11 mouse cellular contexts compared by ENCODE assay signal in the genomic region with DNA sequence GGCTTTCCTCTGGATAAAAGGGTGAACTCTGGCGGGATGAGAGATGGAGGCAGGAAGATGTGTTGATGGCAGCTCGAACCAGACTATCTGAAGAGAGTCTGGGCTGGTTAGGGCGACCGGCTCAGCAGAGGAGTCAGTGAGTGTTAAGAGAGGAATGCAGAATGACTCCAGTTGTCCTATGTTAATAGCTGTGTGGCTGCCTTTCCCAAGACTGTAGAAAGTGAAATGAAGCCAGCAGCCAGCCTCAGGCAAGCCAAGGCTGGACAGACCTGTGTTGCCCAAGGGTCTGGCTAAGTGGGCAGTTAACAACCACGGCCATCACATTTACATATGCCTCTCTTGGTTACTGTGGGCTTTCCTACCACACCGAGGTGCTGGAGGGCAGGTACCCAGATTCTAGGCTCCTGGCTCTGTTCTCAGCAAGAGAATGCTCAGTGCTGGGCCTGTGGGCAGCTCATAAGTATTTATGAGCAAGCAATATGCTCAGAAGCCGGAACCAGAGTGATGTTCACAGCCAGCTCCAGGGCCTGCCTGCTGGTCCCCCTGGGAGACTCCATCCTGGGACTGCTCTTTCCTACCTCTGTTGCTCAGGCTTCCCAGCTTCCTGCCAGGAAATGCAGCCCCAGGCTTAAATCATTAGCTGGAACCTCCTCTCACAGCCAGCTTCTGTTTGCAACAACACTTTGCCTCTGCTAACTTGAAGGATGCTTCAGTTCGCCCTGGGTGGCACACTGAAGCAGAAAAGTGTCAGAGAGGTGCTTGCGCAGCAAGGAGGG. TPM values are rescaled to one million over a fixed set of nuclear protein-coding genes. Genes with fewer than 3 reads are reported as not detected.
DNase-seq lines count a peak whose midpoint lies in the region; ATAC-seq lines count a peak whose summit lies in the region.
"Had no signal": no experiment of that assay in that cellular context is flagged by ENCODE, and none has a peak within 500 bp of the region (broad histone marks: within the 10 kb centered on the region; RNA-seq: fewer than 3 reads in every experiment).

No protein-coding gene starts in this region.

- peak; percentile 11 for DNase-seq in embryonic facial prominence, embryonic 14.5 days (ENCODE audit: low spot score)
- no peak for DNase-seq in embryonic facial prominence, embryonic 10.5 days (ENCODE audit: low spot score)
- DNase-seq in layer of hippocampus, adult 9-11 months: peak; percentile 27
- no peak for DNase-seq in layer of hippocampus, postnatal 36 days
- DNase-seq in thymus, postnatal 0 days (ENCODE audit: low spot score): no peak

- no peaks in the 10 kb centered on the region for H3K36me3 ChIP-seq in embryonic facial prominence, embryonic 14.5 days (ENCODE audit: control insufficient read depth, insufficient read depth, low read length)
- H3K36me3 ChIP-seq in embryonic facial prominence, embryonic 10.5 days (replicated peaks): no peaks in the 10 kb centered on the region
- H3K36me3 ChIP-seq in hindbrain, embryonic 12.5 days: no peaks in the 10 kb centered on the region
- H3K36me3 ChIP-seq in neural tube, embryonic 13.5 days: no peaks in the 10 kb centered on the region

- H3K4me1 ChIP-seq in embryonic facial prominence, embryonic 14.5 days (ENCODE audit: control insufficient read depth, insufficient read depth, low read length): no peaks in the 10 kb centered on the region
- H3K4me1 ChIP-seq in embryonic facial prominence, embryonic 10.5 days: peaks cover 33% of the 10 kb centered on the region
- H3K4me1 ChIP-seq in hindbrain, embryonic 12.5 days: peaks cover 24% of the 10 kb centered on the region
- peaks cover 34% of the 10 kb centered on the region for H3K4me1 ChIP-seq in neural tube, embryonic 13.5 days (replicated peaks)

- H3K27ac ChIP-seq in embryonic facial prominence, embryonic 14.5 days (replicated peaks; ENCODE audit: low read depth, low read length): no peak overlapping the region
- no peak overlapping the region for H3K27ac ChIP-seq in embryonic facial prominence, embryonic 10.5 days (replicated peaks)
- H3K27ac ChIP-seq in hindbrain, embryonic 12.5 days: peak overlapping the region; percentile 45
- H3K27ac ChIP-seq in neural tube, embryonic 13.5 days (replicated peaks): peak overlapping the region; percentile 78

- H3K9me3 ChIP-seq in embryonic facial prominence, embryonic 14.5 days (ENCODE audit: control insufficient read depth, low read length): no peaks in the 10 kb centered on the region
- no peaks in the 10 kb centered on the region for H3K9me3 ChIP-seq in embryonic facial prominence, embryonic 10.5 days
- H3K9me3 ChIP-seq in hindbrain, embryonic 12.5 days (replicated peaks): no peaks in the 10 kb centered on the region
- no peaks in the 10 kb centered on the region for H3K9me3 ChIP-seq in neural tube, embryonic 13.5 days

- 49% methylated on average over 9 of the region's 9 CpGs for WGBS in embryonic facial prominence, embryonic 14.5 days
- 53% methylated on average over 9 of the region's 9 CpGs for WGBS in embryonic facial prominence, embryonic 10.5 days
- 66% methylated on average over 9 of the region's 9 CpGs for WGBS in hindbrain, embryonic 12.5 days
- 52% methylated on average over 9 of the region's 9 CpGs for WGBS in neural tube, embryonic 13.5 days

- no peak overlapping the region for H3K4me3 ChIP-seq in embryonic facial prominence, embryonic 14.5 days (ENCODE audit: low read depth, low read length)
- no peak overlapping the region for H3K4me3 ChIP-seq in embryonic facial prominence, embryonic 10.5 days
- no peak overlapping the region for H3K4me3 ChIP-seq in hindbrain, embryonic 12.5 days
- no peak overlapping the region for H3K4me3 ChIP-seq in neural tube, embryonic 13.5 days

- no peak overlapping the region for H3K9ac ChIP-seq in embryonic facial prominence, embryonic 14.5 days (ENCODE audit: low read depth, low read length)
- H3K9ac ChIP-seq in hindbrain, embryonic 12.5 days: no peak overlapping the region
- no peak overlapping the region for H3K9ac ChIP-seq in neural tube, embryonic 13.5 days

- no peaks in the 10 kb centered on the region for H3K27me3 ChIP-seq in embryonic facial prominence, embryonic 14.5 days (replicated peaks; ENCODE audit: control insufficient read depth, insufficient read depth, low read length)
- H3K27me3 ChIP-seq in embryonic facial prominence, embryonic 10.5 days (replicated peaks; ENCODE audit: low read depth, poor library complexity, severe bottlenecking): no peaks in the 10 kb centered on the region
- H3K27me3 ChIP-seq in hindbrain, embryonic 12.5 days: no peaks in the 10 kb centered on the region
- no peaks in the 10 kb centered on the region for H3K27me3 ChIP-seq in neural tube, embryonic 13.5 days

- H3K4me2 ChIP-seq in embryonic facial prominence, embryonic 14.5 days (ENCODE audit: low read depth, low read length): no peak overlapping the region
- H3K4me2 ChIP-seq in hindbrain, embryonic 12.5 days (replicated peaks): no peak overlapping the region
- H3K4me2 ChIP-seq in neural tube, embryonic 13.5 days: no peak overlapping the region

- ATAC-seq in embryonic facial prominence, embryonic 14.5 days (ENCODE audit: low read depth): no peak
- ATAC-seq in hindbrain, embryonic 12.5 days (ENCODE audit: low FRiP score): peak; percentile 51
- peak; percentile 71 for ATAC-seq in neural tube, embryonic 13.5 days (ENCODE audit: low read depth)
- ATAC-seq in cerebellum, adult (ENCODE audit: insufficient number of reproducible peaks, low FRiP score, low TSS enrichment): no peak
- ATAC-seq: CD4-positive, CD25-positive, alpha-beta regulatory T cell, adult 4 months had no signal

RNA-seq across cellular contexts. Expression of a gene that starts 38.8 kb away (rescaled TPM):
- 0.53 TPM in 1 of 2 replicates, not detected in the other for polyA plus RNA-seq in embryonic facial prominence, embryonic 14.5 days (2014; fragmentation: Nextera tagmentation; extraction: Ambion mirVana)
- polyA plus RNA-seq in embryonic facial prominence, embryonic 10.5 days (2016; fragmentation: Nextera tagmentation; extraction: Ambion mirVana): 0.14 and 0.34 TPM in 2 replicates
- 1 to 10 TPM in 1 of 2 experiments, under 1 TPM in 1; 0.42 to 1.1 TPM for total RNA-seq in layer of hippocampus, postnatal 36 days (2021)
- polyA plus RNA-seq in hindbrain, embryonic 12.5 days (2016; fragmentation: Nextera tagmentation; extraction: Ambion mirVana): 0.09 and 0.51 TPM in 2 replicates
- 0.08 TPM in 1 of 2 replicates, not detected in the other for polyA plus RNA-seq in neural tube, embryonic 13.5 days (2015; fragmentation: Nextera tagmentation; extraction: Ambion mirVana)
- polyA plus RNA-seq in thymus, postnatal 0 days (2015; fragmentation: Nextera tagmentation; extraction: Ambion mirVana): 0.12 and 0.23 TPM in 2 replicates
- total RNA-seq: hematopoietic stem cell, adult 5-6 weeks had no signal
- polyA plus RNA-seq: CD4-positive, CD25-positive, alpha-beta regulatory T cell, adult 4 months; testis, adult 2 months had no signal

RNA-seq across cellular contexts. Expression of a gene that starts 49.3 kb away (rescaled TPM):
- 6.9 and 10.6 TPM in 2 replicates for polyA plus RNA-seq in embryonic facial prominence, embryonic 14.5 days (2014; fragmentation: Nextera tagmentation; extraction: Ambion mirVana)
- 1.9 and 2.4 TPM in 2 replicates for polyA plus RNA-seq in embryonic facial prominence, embryonic 10.5 days (2016; fragmentation: Nextera tagmentation; extraction: Ambion mirVana)
- 10 to 100 TPM; 52.1 to 59.2 TPM for total RNA-seq in layer of hippocampus, postnatal 36 days (2021)
- 7.0 and 7.9 TPM in 2 replicates for polyA plus RNA-seq in hindbrain, embryonic 12.5 days (2016; fragmentation: Nextera tagmentation; extraction: Ambion mirVana)
- 10.7 and 11.0 TPM in 2 replicates for polyA plus RNA-seq in neural tube, embryonic 13.5 days (2015; fragmentation: Nextera tagmentation; extraction: Ambion mirVana)
- polyA plus RNA-seq in thymus, postnatal 0 days (2015; fragmentation: Nextera tagmentation; extraction: Ambion mirVana): 2.7 and 3.3 TPM in 2 replicates
- total RNA-seq: hematopoietic stem cell, adult 5-6 weeks had no signal
- polyA plus RNA-seq: CD4-positive, CD25-positive, alpha-beta regulatory T cell, adult 4 months had no signal

RNA-seq across cellular contexts. Expression of a gene that starts 58.0 kb away (rescaled TPM):
- 5.7 and 7.0 TPM in 2 replicates for polyA plus RNA-seq in embryonic facial prominence, embryonic 14.5 days (2014; fragmentation: Nextera tagmentation; extraction: Ambion mirVana)
- polyA plus RNA-seq in embryonic facial prominence, embryonic 10.5 days (2016; fragmentation: Nextera tagmentation; extraction: Ambion mirVana): 10.9 and 11.2 TPM in 2 replicates
- 1 to 10 TPM; 3.5 to 4.2 TPM for total RNA-seq in layer of hippocampus, postnatal 36 days (2021)
- 7.4 and 8.1 TPM in 2 replicates for polyA plus RNA-seq in hindbrain, embryonic 12.5 days (2016; fragmentation: Nextera tagmentation; extraction: Ambion mirVana)
- 5.1 and 7.1 TPM in 2 replicates for polyA plus RNA-seq in neural tube, embryonic 13.5 days (2015; fragmentation: Nextera tagmentation; extraction: Ambion mirVana)
- polyA plus RNA-seq in thymus, postnatal 0 days (2015; fragmentation: Nextera tagmentation; extraction: Ambion mirVana): 5.7 and 7.7 TPM in 2 replicates

Comparison
In these comparisons a context has a peak if more than half of its experiments do, and no peak if none do; other contexts are left out.
1. DNase-seq: peak in embryonic facial prominence, embryonic 14.5 days (single experiment) and layer of hippocampus, adult 9-11 months (single experiment); none in embryonic facial prominence, embryonic 10.5 days (single experiment), layer of hippocampus, postnatal 36 days (0 of 2) and thymus, postnatal 0 days (single experiment).
2. ATAC-seq: peak in hindbrain, embryonic 12.5 days (single experiment) and neural tube, embryonic 13.5 days (single experiment); none in embryonic facial prominence, embryonic 14.5 days (single experiment) and cerebellum, adult (single experiment).
3. H3K27ac ChIP-seq: peak in hindbrain, embryonic 12.5 days (single experiment) and neural tube, embryonic 13.5 days (single experiment); none in embryonic facial prominence, embryonic 14.5 days (single experiment) and embryonic facial prominence, embryonic 10.5 days (single experiment).